Mouse (Mus musculus) C2C12 (cell line): ENCODE measurements around the gene Wt1. TPM values are rescaled to one million over a fixed set of nuclear protein-coding genes. Genes with fewer than 3 reads are reported as not detected.

Experiments used
- H3K27me3 ChIP-seq: one replicate; pipeline ENCODE4 v1.6.1; 2011; ENCODE audit not compliant: control insufficient read depth, insufficient read depth, insufficient read length
- H3K36me3 ChIP-seq: one replicate; pipeline ENCODE4 v1.6.1; 2011; ENCODE audit not compliant: control insufficient read depth, insufficient read depth
- H3K4me3 ChIP-seq: one replicate; pipeline ENCODE4 v1.5.1; 2011; ENCODE audit warnings: mild to moderate bottlenecking, control low read depth; ENCODE audit not compliant: poor library complexity, insufficient read depth, severe bottlenecking
- H3K79me2 ChIP-seq: one replicate; pipeline ENCODE4 v1.6.1; 2011; ENCODE audit not compliant: control insufficient read depth, insufficient read depth
- H3K79me3 ChIP-seq: one replicate; pipeline ENCODE4 v1.6.1; 2011; ENCODE audit warnings: low read depth, control low read depth
- H3ac ChIP-seq: one replicate; pipeline ENCODE3; 2011; ENCODE audit warnings: low read depth; ENCODE audit not compliant: control insufficient read depth, insufficient read length
- CEBPB ChIP-seq: IDR thresholded peaks from one replicate; pipeline ENCODE4 v1.6.1; 2011; ENCODE audit warnings: low read depth, mild to moderate bottlenecking, control low read depth, moderate library complexity
- CTCF ChIP-seq: IDR thresholded peaks from one replicate; pipeline ENCODE4 v1.5.1; 2011; ENCODE audit not compliant: control insufficient read depth, insufficient read depth, insufficient read length
- FOSL1 ChIP-seq: IDR thresholded peaks from one replicate; pipeline ENCODE4 v1.8.0; 2011; ENCODE audit warnings: mild to moderate bottlenecking, low read length; ENCODE audit not compliant: poor library complexity, insufficient read depth, severe bottlenecking
- MAX ChIP-seq: IDR thresholded peaks from one replicate; pipeline ENCODE4 v1.6.1; 2011; ENCODE audit warnings: mild to moderate bottlenecking, control low read depth
- MYOD1 ChIP-seq: IDR thresholded peaks from one replicate; pipeline ENCODE4 v1.6.1; 2011; ENCODE audit warnings: low read depth; ENCODE audit not compliant: control insufficient read depth, insufficient read length
- MYOG ChIP-seq: IDR thresholded peaks from one replicate; pipeline ENCODE4 v1.6.1; 2011; ENCODE audit not compliant: control insufficient read depth, insufficient read length; ENCODE audit errors: extremely low read depth
- USF1 ChIP-seq: IDR thresholded peaks from one replicate; pipeline ENCODE4 v1.6.1; 2011; ENCODE audit warnings: low read depth, mild to moderate bottlenecking, control low read depth, moderate library complexity
- polyA plus RNA-seq: library from polyadenylated mRNA; unstranded; fragments of >200 nt; fragmentation: generic; extraction: Trizol; gene quantifications from one replicate; pipeline ENCODE4 v1.2.1, GENCODE M21; 2012; ENCODE audit warnings: missing spikeins

The Wt1 gene
- polyA plus RNA-seq, 1 experiment, result not detected

DNA sequence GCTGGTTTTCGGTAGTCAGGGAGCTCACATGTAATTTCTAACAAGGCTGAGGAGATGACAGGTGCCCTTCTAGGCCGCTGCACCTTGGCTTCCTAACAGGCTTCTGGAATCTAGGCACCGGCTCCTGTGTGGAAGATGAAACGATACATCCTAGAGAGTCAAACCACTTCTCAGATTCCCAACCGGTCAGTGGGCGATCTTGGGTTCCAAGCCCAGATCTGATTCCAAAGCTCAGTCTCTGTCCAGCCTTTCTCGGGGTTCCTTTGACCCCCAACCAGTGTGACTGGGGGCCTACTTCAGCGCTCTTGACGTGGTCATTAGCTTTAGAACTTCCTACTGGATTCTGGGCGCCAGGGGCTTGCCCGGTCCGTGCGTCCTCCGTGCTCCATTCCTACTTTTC, 17.4 kb downstream of the Wt1 start:
- no peak overlapping the region for H3ac ChIP-seq
- H3K36me3 ChIP-seq, result no peaks in the 10 kb centered on the region
- no peaks in the 10 kb centered on the region for H3K79me2 ChIP-seq
- H3K79me3 ChIP-seq, result no peaks in the 10 kb centered on the region
- TF ChIP-seq FOSL1 (no peak), MYOD1 (no peak), MYOG (no peak), MAX (no peak), CTCF (no peak), USF1 (no peak), CEBPB (no peak)
- no peak overlapping the region for H3K4me3 ChIP-seq
- H3K27me3 ChIP-seq, result peaks cover 21% of the 10 kb centered on the region

GRCm38 (mm10) chr2:105151544-105151943, 25.2 kb downstream of the Wt1 start:
- Histone ChIP-seq H3K36me3 (no peaks in the 10 kb centered on the region), H3ac (no peak overlapping the region), H3K79me3 (no peaks in the 10 kb centered on the region), H3K27me3 (no peaks in the 10 kb centered on the region), H3K4me3 (no peak overlapping the region), H3K79me2 (no peaks in the 10 kb centered on the region)
- TF ChIP-seq CTCF (no peak), USF1 (no peak), CEBPB (no peak), MYOG (no peak), MYOD1 (no peak), MAX (no peak), FOSL1 (no peak)

DNA sequence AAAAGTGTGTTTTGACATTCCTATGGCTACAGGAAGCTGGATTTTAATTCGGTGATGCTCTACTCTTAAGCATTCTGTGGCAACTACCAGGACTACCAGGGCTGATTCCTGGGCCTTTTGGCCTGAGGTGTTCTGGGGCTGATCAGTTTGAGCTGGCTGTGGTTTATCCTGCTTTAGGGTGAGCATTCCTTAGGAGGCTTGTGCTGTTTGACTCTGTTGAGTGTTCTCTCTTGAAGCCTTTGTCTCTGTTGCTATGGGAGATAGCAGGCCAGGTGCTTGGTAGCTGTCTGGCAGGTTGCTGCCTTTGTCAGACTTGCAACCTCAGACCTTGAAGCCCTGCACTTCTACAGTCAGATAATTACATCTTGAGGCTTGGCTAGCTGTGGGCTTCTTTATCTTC, 26.7 kb downstream of the Wt1 start:
- Histone ChIP-seq H3ac (no peak overlapping the region), H3K36me3 (no peaks in the 10 kb centered on the region), H3K27me3 (no peaks in the 10 kb centered on the region), H3K4me3 (no peak overlapping the region), H3K79me2 (no peaks in the 10 kb centered on the region), H3K79me3 (no peaks in the 10 kb centered on the region)
- TF ChIP-seq CEBPB (no peak), CTCF (no peak), MYOG (no peak), MYOD1 (no peak), FOSL1 (no peak), USF1 (no peak), MAX (no peak)

DNA sequence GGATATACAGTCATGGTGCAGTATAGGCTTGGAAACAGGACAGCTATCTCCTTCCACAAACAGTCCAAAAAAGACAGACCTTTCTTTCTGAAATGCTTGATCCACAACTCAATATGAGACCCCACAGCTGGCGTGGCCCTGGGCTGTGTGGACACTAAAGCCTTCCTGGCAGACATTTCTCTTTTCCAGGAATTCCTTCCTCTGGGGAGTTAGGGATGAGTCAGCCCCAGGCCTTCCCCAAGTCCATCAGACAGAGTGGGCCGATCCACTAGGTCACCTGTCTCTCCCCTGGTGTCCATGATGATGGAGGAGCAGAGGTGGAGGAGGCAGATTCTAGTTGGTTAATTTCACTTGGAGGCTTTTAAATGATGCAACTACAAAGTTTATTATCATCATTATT, 34.6 kb downstream of the Wt1 start:
- no peak for TF ChIP-seq CTCF
- no peak for TF ChIP-seq MYOG
- TF ChIP-seq MYOD1, result no peak
- no peak for TF ChIP-seq MAX
- TF ChIP-seq USF1, result no peak
- no peak overlapping the region for H3K4me3 ChIP-seq
- no peaks in the 10 kb centered on the region for H3K27me3 ChIP-seq
- H3K79me2 ChIP-seq, result no peaks in the 10 kb centered on the region
- no peaks in the 10 kb centered on the region for H3K79me3 ChIP-seq
- H3K36me3 ChIP-seq, result no peaks in the 10 kb centered on the region
- no peak overlapping the region for H3ac ChIP-seq

DNA sequence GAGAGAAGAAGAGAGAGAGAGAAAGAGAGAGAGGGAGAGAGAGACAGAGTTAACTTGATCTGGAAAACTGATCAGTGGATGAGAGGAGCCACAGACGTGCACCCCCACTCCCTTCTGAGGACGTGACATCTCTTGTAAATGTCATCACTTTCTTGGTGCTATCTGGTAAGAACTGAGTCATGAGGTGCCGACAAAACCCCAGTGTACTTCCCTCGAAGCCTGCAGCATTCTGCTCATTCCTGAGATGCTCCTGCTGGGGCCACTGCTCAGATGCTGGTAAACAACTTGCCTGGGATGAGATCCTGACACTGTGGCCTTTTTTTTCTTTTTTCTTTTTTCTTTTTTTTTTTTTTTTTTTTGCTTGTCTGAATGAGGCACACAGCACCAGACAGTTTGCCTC, 36.4 kb downstream of the Wt1 start:
- no peaks in the 10 kb centered on the region for H3K79me2 ChIP-seq
- TF ChIP-seq FOSL1 (no peak), MAX (no peak), CEBPB (no peak), CTCF (no peak), MYOD1 (no peak), USF1 (no peak), MYOG (no peak)
- no peak overlapping the region for H3K4me3 ChIP-seq
- H3K27me3 ChIP-seq, result no peaks in the 10 kb centered on the region
- H3K36me3 ChIP-seq, result no peaks in the 10 kb centered on the region
- H3ac ChIP-seq, result no peak overlapping the region
- H3K79me3 ChIP-seq, result no peaks in the 10 kb centered on the region

DNA sequence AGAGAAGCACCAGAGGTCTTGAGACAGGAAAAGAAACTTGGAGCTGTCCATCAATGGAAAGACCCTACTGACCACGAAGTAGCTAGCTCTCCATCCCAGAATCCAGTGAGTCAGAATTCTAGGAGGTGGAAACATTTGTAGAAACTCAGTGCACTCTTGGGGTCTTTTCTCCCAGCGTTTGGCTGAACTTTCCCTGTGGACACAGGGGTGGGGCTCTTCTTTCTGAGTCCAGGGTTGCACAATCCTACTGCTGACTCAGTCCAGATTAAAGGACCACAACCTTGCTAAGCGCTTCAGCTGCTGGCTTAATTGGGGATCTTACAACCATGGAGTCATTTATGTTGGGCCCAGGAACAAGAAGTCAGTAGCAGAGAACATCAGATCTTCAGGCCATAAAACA, 41.8 kb downstream of the Wt1 start:
- H3K79me2 ChIP-seq, result no peaks in the 10 kb centered on the region
- no peaks in the 10 kb centered on the region for H3K27me3 ChIP-seq
- H3K36me3 ChIP-seq, result no peaks in the 10 kb centered on the region
- H3ac ChIP-seq, result no peak overlapping the region
- no peak overlapping the region for H3K4me3 ChIP-seq
- TF ChIP-seq MAX, result no peak
- peak; percentile 79 for TF ChIP-seq CEBPB
- no peaks in the 10 kb centered on the region for H3K79me3 ChIP-seq
